Mouse (Mus musculus) adrenal gland, adult (tissue): ENCODE data around the gene Tspan14.
A peak's percentile ranks its signal among the peaks of the same experiment; 100 is the strongest.

Source experiments
- DNase-seq, 2 experiments: peaks; one replicate each; pipeline ENCODE4 v3.0.0; 2022 to 2023; ENCODE audit warnings: low spot score in 1 of 2; ENCODE audit not compliant: inconsistent age in 2 of 2

The Tspan14 gene

GRCm38 (mm10) chr14:40955146-40955545 is 11.5 kb downstream of the Tspan14 start:
- peak in 1 of 2 experiments; percentile 36 for DNase-seq

GRCm38 (mm10) chr14:40953381-40953780 is 13.2 kb downstream of the Tspan14 start:
- DNase-seq = no peak

GRCm38 (mm10) chr14:40952715-40953114 is 13.9 kb downstream of the Tspan14 start:
- no peak for DNase-seq

- DNase-seq = no peak
Measured at GRCm38 (mm10) chr14:40952301-40952700, 14.3 kb downstream of the Tspan14 start.

GRCm38 (mm10) chr14:40949730-40950614 is 16.6 kb downstream of the Tspan14 start:
- DNase-seq = no peak

GRCm38 (mm10) chr14:40949047-40949446 is 17.6 kb downstream of the Tspan14 start:
- no peak for DNase-seq

- DNase-seq = no peak
Measured at GRCm38 (mm10) chr14:40948522-40948921, 18.1 kb downstream of the Tspan14 start.

GRCm38 (mm10) chr14:40947431-40948394 is 18.9 kb downstream of the Tspan14 start:
- peak in 1 of 2 experiments; percentile 54 for DNase-seq

- DNase-seq = no peak
Measured at GRCm38 (mm10) chr14:40943802-40944201, 22.8 kb downstream of the Tspan14 start.

- no peak for DNase-seq
Measured at GRCm38 (mm10) chr14:40942429-40942828, 24.2 kb downstream of the Tspan14 start.

- no peak for DNase-seq
Measured at GRCm38 (mm10) chr14:40938380-40938987, 28.1 kb downstream of the Tspan14 start.

- DNase-seq = no peak
Measured at GRCm38 (mm10) chr14:40937052-40937451, 29.6 kb downstream of the Tspan14 start.

GRCm38 (mm10) chr14:40935481-40935880 is 31.1 kb downstream of the Tspan14 start:
- no peak for DNase-seq

GRCm38 (mm10) chr14:40935054-40935453 is 31.6 kb downstream of the Tspan14 start:
- DNase-seq = no peak

GRCm38 (mm10) chr14:40933328-40933727 is 33.3 kb downstream of the Tspan14 start:
- no peak for DNase-seq

GRCm38 (mm10) chr14:40932225-40932624 is 34.4 kb downstream of the Tspan14 start:
- DNase-seq = no peak

GRCm38 (mm10) chr14:40931115-40931829 is 35.3 kb downstream of the Tspan14 start:
- DNase-seq = peak in 1 of 2 experiments; percentile 58

GRCm38 (mm10) chr14:40929943-40930342 is 36.7 kb downstream of the Tspan14 start:
- DNase-seq = no peak

GRCm38 (mm10) chr14:40928897-40929296 is 37.7 kb downstream of the Tspan14 start:
- no peak for DNase-seq

- DNase-seq = no peak
Measured at GRCm38 (mm10) chr14:40927041-40927440, 39.6 kb downstream of the Tspan14 start.
